Mouse (Mus musculus) neural tube, embryonic 11.5 days (tissue): ENCODE data around the gene Cdkn3. TPM values are rescaled to one million over a fixed set of nuclear protein-coding genes. Genes with fewer than 3 reads are reported as not detected.
"Not testable (repeated sequence)": the region's sequence is repeated elsewhere in the genome, so short reads cannot be mapped to it uniquely, and the experiment has no call there.

Experiments used
- ATAC-seq: fragments of 200-750 bp; cut with Nextera tagmentation; 2 replicates; pipeline ENCODE4 v1.8.0; 2017; ENCODE audit warnings: moderate number of reproducible peaks, mild to moderate bottlenecking, moderate TSS enrichment, moderate library complexity; ENCODE audit not compliant: insufficient read depth, low FRiP score, low TSS enrichment
- DNase-seq: peaks from one replicate; pipeline ENCODE4 v3.0.0-alpha.2; 2015; ENCODE audit warnings: low spot score
- H3K27ac ChIP-seq: fragments of 300-500 bp; sonication (generic); 2 replicates; pipeline ENCODE4 v1.5.1; 2014; ENCODE audit warnings: low read depth, mild to moderate bottlenecking, low read length
- H3K27me3 ChIP-seq: fragments of 300-500 bp; sonication (generic); 2 replicates; pipeline ENCODE4 v1.6.1; 2014; ENCODE audit warnings: mild to moderate bottlenecking, low read length, mixed read lengths; ENCODE audit not compliant: control insufficient read depth, insufficient read depth
- H3K36me3 ChIP-seq: fragments of 300-500 bp; sonication (generic); 2 replicates; pipeline ENCODE4 v1.6.1; 2014; ENCODE audit warnings: mild to moderate bottlenecking, low read length, moderate library complexity, mixed read lengths; ENCODE audit not compliant: control insufficient read depth, insufficient read depth
- H3K4me1 ChIP-seq: fragments of 300-500 bp; sonication (generic); 2 replicates; pipeline ENCODE4 v1.6.1; 2014; ENCODE audit warnings: low read length, mixed read lengths; ENCODE audit not compliant: control insufficient read depth, insufficient read depth
- H3K4me2 ChIP-seq: fragments of 300-500 bp; sonication (generic); 2 replicates; pipeline ENCODE4 v1.6.1; 2014; ENCODE audit warnings: low read depth, mild to moderate bottlenecking, moderate library complexity
- H3K4me3 ChIP-seq: fragments of 300-500 bp; sonication (generic); 2 replicates; pipeline ENCODE4 v1.5.1; 2014; ENCODE audit warnings: low read depth, low read length
- H3K9ac ChIP-seq: fragments of 300-500 bp; sonication (generic); 2 replicates; pipeline ENCODE4 v1.6.1; 2014; ENCODE audit warnings: mild to moderate bottlenecking, low read length
- H3K9me3 ChIP-seq: fragments of 300-500 bp; sonication (generic); 2 replicates; pipeline ENCODE4 v1.6.1; 2016; ENCODE audit warnings: low read length; ENCODE audit not compliant: control insufficient read depth
- WGBS: fragments of 180-500 bp; shearing (Covaris S2); extraction: QIAGEN DNeasy Blood & Tissue Kit; methylation state at CpG from one replicate; pipeline ENCODE4 v1.1.7; 2014; 5-methylcytosine and 5-hydroxymethylcytosine counted together
- polyA plus RNA-seq: library from polyadenylated mRNA; unstranded; fragments of >200 nt; fragmentation: Nextera tagmentation; extraction: Ambion mirVana; gene quantifications from 2 replicates; pipeline ENCODE4 v1.2.1, GENCODE M21; 2014

The Cdkn3 gene
- polyA plus RNA-seq, 1 experiment from 2014 or later: 38.2 TPM

GRCm38 (mm10) chr14:46807927-46808326 lies 47.6 kb downstream of the Cdkn3 start:
- no peaks in the 10 kb centered on the region for H3K4me1 ChIP-seq
- DNase-seq (no peak), ATAC-seq (no peak)
- H3K9ac ChIP-seq: no peak overlapping the region
- no peaks in the 10 kb centered on the region for H3K27me3 ChIP-seq
- H3K4me3 ChIP-seq: no peak overlapping the region
- no peak overlapping the region for H3K4me2 ChIP-seq
- no peak overlapping the region for H3K27ac ChIP-seq
- WGBS: 89% methylated on average over 3 of the region's 3 CpGs
- no peaks in the 10 kb centered on the region for H3K9me3 ChIP-seq
- H3K36me3 ChIP-seq: no peaks in the 10 kb centered on the region; the same call in 1 of the 2 replicates

DNA sequence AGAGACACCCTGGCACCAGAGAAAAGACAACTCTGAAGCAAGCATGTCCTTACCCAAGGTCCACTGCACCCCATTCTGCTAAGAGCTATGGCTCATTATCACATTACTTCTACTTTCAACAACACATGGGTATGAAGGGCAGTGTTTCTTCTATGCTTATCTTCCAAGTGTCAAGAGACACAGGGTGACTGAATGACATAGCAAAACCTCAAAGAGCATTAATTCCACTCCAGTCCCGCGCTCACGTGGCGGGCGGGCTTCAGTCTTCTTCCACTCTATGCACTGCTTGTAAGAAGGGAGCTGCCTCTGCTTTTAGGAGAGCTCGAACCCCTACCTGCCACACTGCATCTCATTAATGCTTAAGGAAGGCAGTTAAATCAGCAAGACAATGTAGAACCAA lies 55.3 kb downstream of the Cdkn3 start:
- no peak overlapping the region for H3K4me2 ChIP-seq
- H3K27me3 ChIP-seq: no peaks in the 10 kb centered on the region
- H3K4me3 ChIP-seq: no peak overlapping the region
- H3K4me1 ChIP-seq: peaks cover 2% of the 10 kb centered on the region; the same call in 1 of the 2 replicates
- H3K36me3 ChIP-seq: no peaks in the 10 kb centered on the region; the same call in 1 of the 2 replicates
- no peak for ATAC-seq
- 83% methylated on average over 6 of the region's 6 CpGs for WGBS
- H3K9ac ChIP-seq: no peak overlapping the region
- no peak for DNase-seq
- H3K27ac ChIP-seq: no peak overlapping the region
- H3K9me3 ChIP-seq: no peaks in the 10 kb centered on the region

GRCm38 (mm10) chr14:46816916-46817622 lies 56.7 kb downstream of the Cdkn3 start:
- Histone ChIP-seq H3K4me1 (peaks cover 10% of the 10 kb centered on the region; the same call in 1 of the 2 replicates), H3K9me3 (no peaks in the 10 kb centered on the region), H3K4me2 (no peak overlapping the region), H3K9ac (no peak overlapping the region), H3K4me3 (no peak overlapping the region), H3K27ac (no peak overlapping the region), H3K36me3 (no peaks in the 10 kb centered on the region; the same call in 1 of the 2 replicates), H3K27me3 (no peaks in the 10 kb centered on the region)
- no peak for ATAC-seq
- WGBS: 93% methylated on average over 8 of the region's 8 CpGs
- DNase-seq: no peak

DNA sequence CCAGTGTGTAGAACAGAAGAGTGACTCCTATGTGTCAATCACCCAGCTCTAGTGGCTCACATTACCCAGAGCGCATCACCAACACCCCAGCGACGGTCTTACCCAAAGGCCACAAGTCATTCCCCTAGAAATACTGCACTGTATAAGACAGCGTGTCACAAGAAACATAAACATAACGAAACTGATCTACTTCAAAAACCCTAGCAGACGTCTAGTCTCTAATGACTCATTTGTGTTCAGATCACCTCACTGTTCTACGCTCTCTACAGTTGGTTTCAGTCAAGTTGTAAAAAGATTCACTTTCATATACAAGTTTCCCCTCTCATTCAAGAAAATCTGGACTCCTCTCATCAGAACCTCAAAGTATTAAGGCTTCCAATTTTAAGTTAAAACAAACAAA lies 58.4 kb downstream of the Cdkn3 start:
- Histone ChIP-seq H3K4me1 (peaks cover 10% of the 10 kb centered on the region; the same call in 1 of the 2 replicates), H3K4me2 (no peak overlapping the region), H3K9me3 (no peaks in the 10 kb centered on the region), H3K4me3 (no peak overlapping the region), H3K9ac (no peak overlapping the region), H3K27me3 (no peaks in the 10 kb centered on the region), H3K27ac (no peak overlapping the region), H3K36me3 (no peaks in the 10 kb centered on the region; the same call in 1 of the 2 replicates)
- DNase-seq: no peak
- WGBS: 95% methylated on average over 7 of the region's 7 CpGs
- ATAC-seq: no peak

DNA sequence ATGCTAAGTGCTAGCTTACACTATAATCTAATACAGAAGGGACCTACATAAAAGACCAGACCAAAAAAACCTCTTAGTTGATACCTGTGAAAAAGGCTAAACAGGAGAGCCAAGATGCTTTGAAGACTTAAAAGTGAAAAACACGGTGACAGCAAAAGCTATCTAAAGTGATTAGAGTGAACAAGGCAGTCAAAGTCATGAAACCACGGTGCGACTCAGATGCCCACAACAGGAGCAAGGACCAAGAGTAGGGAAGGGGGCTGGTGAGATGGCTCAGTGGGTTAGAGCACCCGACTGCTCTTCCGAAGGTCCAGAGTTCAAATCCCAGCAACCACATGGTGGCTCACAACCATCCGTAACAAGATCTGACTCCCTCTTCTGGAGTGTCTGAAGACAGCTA lies 59.6 kb downstream of the Cdkn3 start:
- H3K9me3 ChIP-seq, H3K4me2 ChIP-seq, H3K4me1 ChIP-seq, DNase-seq, ATAC-seq, H3K36me3 ChIP-seq, H3K4me3 ChIP-seq, H3K9ac ChIP-seq, H3K27ac ChIP-seq, H3K27me3 ChIP-seq: not testable (repeated sequence)
- WGBS: 92% methylated on average over 5 of the region's 6 CpGs

Other genes with a start within 250 kb of the Cdkn3 start
- gene Cnih1, start 27.9 kb downstream of the Cdkn3 start, polyA plus RNA-seq: 218 and 224 TPM in 2 replicates
- 113 and 121 TPM in 2 replicates for gene Gmfb, start 61.7 kb downstream of the Cdkn3 start, polyA plus RNA-seq
- gene Cgrrf1, start 71.6 kb downstream of the Cdkn3 start, polyA plus RNA-seq: 29.6 and 33.0 TPM in 2 replicates
- gene Samd4, start 122.3 kb downstream of the Cdkn3 start, polyA plus RNA-seq: 2.5 and 2.9 TPM in 2 replicates